Mouse (Mus musculus): ENCODE measurements around the gene Myof.
A peak's percentile ranks its signal among the peaks of the same experiment; 100 is the strongest.

The Myof gene

DNA sequence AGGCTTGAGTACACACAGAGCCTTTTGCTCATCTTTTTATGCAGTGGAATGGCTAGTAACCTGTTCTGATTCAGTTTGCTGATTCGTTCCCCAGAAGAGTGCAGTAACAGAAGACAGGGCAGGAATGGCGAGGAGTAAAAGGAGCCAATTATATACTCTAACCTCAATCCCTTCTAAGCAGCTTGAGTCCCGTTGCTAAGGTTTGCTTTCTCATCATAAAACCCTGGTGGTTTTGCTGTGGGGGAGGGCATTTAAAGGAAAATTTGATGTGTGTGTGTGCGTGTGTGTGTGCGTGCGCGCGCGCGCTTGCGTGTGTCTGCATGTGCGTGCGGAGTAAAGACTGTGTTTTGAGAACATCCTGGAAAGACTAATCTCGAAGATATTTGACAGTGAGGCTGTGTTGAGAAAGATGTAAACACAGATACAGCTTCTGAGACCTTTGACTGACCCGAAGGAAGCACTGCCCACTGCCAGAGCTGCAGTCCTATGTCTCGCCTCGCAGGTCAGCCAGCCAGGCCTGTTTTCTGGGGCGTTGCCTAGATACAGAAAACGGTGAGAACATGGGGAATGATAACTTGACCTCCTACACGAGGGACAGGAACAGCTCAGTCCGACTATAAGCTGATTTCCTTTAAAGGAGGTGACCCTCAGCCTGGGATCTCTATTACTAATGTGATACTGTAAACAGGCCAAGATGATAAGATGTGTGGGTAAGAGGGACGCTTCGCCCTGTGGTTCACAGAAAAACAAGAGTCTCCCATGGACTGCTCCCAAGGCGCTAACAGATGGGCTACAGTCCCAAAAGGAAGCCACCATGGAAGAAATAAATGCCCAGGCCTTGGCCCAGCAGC lies 39.5 kb downstream of the Myof start:
- ATAC-seq (ENCODE audit: low TSS enrichment) = peak; percentile 47; the same call in 1 of the 2 replicates

DNA sequence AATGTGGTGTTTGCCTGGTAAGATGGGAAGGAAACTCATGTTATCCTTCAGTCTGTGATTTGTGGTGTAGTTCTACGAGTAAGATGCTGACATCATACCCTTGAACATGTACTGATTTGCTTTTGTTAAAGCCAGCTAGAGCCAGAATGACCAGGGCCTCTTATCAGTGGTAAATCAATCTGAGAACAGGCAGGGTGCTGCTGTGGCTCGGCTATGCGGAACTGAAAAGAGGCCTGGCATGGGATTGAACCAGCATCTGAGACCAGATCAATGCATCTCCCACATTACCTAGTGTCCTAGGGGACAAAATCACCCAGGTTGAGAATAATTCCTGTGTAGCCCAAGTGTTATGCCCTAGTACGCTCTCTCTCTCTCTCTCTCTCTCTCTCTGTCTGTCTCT lies 40.6 kb downstream of the Myof start:
- ATAC-seq (ENCODE audit: low TSS enrichment) = 0 out of 2 replicates have a peak, but pooled peaks have one; percentile 27

DNA sequence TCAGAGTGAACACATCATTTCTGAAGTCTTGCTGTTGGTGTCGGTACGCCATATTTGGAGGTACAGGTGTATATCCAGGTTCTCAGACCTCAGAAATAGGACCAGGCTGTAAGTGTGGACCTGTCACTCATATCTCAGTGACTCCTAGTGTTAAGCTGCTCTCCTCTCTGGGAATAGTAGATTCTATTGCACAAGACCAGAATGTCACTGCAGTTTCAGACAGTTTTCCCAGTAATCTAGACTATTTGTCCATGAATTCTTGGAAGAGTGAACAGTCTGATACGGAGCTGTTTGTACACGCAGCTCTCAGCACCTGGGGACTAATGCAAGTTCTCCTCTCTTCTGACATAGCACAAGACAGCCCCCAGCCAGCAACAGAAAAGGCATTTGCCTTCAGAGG lies 42.4 kb downstream of the Myof start:
- ATAC-seq (ENCODE audit: low TSS enrichment) = no peak

DNA sequence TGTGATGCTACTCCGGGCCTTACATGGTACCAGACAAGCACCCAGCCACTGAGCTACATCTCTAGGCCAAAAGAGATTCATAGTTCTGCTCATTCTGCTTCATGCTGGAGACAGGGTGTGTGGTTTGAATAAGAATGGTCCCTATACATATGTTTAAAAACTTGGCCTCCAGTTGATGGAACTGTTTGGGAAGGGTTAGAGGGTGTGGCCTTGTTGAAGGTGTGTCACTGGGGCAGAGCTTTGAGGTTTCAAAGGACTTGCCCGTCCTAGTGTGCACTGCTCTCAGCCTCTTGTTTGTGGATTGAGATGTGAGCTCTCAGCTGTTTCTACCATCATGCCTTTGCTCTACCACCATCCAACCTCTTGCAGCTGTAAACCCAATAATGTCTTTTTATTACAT lies 43.4 kb downstream of the Myof start:
- no peak for ATAC-seq (ENCODE audit: low TSS enrichment)

DNA sequence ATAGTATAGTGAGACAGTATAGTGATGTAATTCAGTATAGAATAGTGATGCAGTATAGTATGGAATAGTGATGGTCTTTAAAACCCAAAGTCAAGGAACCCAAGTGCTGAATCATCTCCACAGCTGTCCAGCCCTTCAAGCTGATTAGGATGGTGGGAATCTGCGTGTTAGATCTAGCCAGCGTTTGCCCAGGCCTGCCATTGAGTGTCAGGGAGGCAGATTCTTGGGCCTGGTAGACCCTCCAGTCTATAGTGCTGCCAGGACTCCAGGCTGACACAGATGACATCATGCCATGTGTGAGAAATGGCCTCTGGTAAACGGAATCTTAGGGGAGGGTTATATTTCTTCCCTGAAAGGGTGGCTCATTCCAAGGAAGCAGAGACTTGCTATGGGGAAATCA lies 49.1 kb downstream of the Myof start:
- ATAC-seq (ENCODE audit: low TSS enrichment) = no peak

DNA sequence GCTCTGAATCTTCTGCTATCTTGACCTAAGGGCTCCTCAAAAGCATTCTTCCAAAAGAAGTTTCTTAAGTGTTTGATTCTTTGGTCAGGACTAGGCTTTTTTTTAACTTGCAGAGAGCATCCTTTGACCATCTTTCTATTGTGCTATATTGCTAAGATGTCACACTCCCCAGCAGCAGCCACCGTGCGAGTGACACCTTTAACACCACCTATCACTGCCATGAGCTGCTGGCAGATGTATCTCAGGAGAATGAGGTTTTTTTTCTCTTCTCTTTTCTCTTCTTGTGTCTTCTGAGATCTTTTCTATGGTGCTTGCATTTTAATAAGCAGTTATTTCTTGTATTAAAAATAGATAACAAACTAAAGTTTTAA lies 51.2 kb downstream of the Myof start:
- ATAC-seq (ENCODE audit: low TSS enrichment) = peak; percentile 19

DNA sequence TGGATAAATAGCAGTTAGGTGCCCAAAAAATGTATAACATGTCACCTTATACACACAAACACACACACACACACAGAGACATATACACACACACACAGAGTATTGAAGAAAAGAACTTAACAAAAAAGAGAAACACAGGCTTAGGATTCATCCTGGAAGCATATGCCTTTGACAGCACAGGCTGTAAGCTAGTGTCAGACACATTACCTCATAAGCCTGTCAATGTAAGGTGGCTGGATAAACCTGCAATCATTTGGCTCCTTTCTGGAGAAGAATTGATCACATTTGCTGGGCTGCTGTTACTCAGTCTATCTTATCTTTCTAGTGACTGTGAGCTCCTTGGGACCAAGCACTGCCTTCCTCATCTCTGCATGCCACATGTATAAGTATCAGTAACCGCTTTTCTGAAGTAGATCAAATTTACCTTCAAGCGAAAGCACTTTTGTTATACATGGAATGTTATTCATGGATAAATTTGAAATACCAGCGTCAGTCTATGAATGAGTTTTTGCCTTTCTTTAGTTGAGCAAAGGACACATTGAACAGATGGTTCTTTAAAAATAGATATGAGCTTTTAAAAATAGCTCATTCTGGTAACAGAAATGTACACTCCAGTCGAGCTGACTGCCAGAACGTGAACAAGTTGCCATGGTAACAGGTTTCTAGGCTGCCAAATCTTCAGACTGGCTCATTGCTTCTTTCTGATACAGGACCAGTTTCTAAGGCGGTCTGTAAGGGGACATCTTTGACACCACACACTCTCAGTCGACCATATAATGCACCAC lies 51.8 kb downstream of the Myof start:
- ATAC-seq (ENCODE audit: low TSS enrichment) = peak; percentile 87

DNA sequence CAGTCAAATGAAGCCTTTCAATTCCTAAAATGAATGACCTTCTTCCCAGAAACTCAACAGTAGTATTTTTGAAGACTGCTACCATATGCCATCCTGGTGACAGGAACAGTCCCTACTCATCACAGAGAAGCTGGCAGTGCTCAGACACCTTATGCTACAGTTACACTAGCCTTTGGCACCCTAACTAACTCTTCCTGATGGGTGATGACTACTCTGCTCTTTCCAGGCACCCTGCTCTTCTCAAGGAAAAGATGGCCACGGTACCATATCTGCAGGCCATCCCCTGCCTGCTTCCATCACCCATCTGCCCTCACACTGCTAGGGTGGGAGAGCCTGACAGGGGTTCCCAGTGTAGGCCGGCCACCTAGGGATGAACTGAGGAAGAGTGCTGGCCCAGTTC lies 53.4 kb downstream of the Myof start:
- no peak for ATAC-seq (ENCODE audit: low TSS enrichment)

DNA sequence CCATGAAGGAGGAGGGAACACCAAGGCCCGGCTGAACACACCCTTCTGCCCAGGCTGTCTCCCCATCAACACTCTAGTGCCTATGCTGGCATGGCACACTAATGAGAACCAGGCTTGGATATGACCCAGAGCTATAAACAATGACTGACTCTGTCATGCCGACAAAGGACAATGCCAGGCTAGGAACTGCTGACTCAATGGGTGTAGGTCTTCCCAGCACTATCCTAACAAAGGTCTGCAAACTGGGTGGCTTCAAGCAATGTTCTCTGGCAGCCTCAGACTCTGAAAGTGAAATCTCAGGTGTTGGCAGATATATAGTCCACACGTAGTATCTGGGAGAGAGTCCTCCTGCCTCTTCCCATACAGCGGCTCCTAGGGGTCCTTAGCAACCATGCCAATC lies 55.2 kb downstream of the Myof start:
- ATAC-seq (ENCODE audit: low TSS enrichment) = 0 out of 2 replicates have a peak, but pooled peaks have one; percentile 24

DNA sequence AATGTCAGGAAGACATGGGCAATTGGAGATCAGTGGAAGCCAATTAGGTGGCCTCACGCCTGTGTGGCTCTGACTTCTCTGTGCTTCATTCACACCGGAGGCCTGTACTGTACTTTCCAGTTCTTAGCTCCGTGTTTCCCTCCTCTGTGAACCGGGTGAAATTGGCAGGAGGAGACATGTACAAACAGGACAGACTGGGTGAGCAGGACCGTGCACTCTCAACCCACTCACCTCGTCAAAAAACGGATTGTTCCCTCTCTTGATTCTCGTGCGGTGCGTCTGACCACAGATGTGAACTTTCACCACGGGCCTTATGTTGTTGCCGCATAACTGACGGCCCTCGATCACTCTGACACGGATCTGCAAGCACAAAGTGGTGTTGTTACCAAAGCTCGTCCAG lies 57.6 kb downstream of the Myof start:
- no peak for ATAC-seq (ENCODE audit: low TSS enrichment)

DNA sequence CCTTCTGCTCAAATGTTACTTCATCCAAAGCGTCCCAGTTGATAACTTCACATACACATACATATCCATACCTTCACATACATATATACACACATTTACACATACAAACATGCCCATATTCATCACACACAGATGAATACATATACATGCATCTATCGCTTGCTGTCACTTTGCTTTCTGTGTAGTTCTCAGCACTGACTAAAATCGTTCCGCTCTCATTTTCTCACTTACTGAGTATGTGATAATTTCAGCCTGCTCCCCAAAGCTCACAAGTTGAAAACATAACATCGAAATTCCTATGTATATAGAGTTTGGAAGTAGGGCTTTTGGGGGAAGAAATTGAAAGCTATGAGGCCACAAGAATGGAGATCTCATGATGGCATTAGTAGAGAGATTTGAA lies 67.4 kb downstream of the Myof start:
- ATAC-seq (ENCODE audit: low TSS enrichment) = peak; percentile 67

DNA sequence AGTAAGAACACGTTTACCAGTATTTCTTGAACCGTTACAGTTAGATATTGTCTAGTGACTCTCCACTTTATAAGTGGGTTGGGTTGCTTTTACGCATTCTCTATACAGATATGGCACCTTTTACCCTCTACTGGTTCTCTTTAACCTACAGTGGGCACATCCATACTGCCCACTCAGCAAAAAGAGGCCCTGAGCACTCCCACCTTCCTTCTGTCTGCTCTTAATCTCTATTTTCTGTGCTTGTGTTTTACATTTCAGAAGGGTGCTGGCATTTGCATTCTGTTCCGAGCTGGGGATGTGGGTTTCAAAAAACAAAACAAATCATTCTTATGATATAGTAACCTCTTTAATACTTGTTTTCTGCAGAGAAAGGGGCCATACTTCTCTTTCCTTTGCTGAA lies 72.8 kb downstream of the Myof start:
- no peak for ATAC-seq (ENCODE audit: low TSS enrichment)

DNA sequence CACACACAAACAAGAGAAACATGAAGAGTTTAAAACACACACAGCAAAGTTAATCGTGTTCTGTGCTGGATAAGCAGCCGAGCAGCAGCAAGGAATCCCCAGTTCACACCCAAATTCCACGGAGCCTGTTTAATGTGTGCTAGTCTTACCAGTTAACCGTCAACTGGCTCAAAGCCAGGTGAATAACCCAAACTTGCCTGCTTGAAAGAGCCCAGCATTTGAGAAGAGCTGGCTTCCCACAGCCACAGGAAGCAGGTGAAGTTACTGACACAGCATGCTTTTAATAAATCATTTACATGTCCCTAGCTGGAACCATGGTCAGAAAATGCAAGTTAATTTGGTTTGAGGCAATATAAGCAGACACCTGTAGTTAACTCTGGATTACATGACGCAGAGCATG lies 73.4 kb downstream of the Myof start:
- ATAC-seq (ENCODE audit: low TSS enrichment) = no peak

DNA sequence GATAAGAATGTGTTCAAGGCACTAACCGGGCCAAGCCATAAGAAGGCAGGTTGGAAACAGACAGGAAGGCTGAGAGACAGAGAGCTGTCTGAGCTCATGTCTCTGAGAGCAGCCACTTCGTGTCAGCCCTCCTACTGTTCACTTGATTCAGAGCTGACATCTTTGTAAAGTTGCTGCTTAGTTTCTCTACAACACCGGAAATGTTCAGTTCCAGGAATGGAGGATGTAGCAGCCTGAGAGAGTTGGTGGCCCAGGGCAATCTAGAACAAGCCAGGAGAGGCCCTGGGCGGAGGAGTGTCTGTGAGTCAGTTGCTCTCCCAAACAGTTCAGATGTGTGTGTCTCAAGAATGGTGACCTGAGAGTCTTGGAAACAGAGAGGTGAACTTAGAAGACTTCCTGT lies 77.5 kb downstream of the Myof start:
- no peak for ATAC-seq (ENCODE audit: low TSS enrichment)

DNA sequence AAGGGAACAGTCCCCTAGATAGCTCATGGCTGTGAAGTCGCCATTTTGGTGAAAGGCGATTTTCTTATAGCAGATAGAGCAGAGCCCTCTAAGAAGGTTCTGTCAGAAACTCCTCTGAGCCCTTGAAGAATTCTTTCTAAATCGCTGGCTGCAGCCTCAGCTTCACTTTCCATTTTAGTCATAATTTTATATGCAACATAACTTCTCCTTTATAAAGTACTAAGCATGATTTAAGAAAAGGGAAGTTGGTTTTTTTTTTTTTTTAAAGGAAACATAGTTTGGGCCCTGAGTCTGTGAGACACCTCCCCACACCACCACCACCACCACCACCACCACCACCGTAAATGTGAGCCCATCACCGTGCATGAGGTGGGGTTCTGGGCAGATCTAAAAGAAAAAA lies 80.0 kb downstream of the Myof start:
- no peak for ATAC-seq (ENCODE audit: low TSS enrichment)

DNA sequence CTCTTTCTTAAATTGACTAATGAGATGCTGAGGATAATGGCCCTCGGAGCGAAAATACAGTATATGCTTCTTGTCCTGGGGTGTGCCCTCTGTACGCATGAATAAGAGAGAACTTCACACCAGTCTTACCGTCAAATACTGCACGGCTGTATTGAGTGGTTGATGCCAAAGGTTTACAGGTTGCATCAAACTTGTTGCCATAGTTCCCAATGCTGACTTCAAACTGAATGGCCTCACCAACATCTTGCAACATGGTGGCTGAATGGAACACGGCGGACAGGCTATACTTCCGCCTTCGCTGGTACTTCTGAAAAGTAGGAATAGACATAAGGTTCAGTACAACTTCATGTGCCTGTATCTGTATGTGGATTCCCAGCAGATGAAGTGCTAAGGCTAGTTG lies 82.6 kb downstream of the Myof start:
- no peak for ATAC-seq (ENCODE audit: low TSS enrichment)

DNA sequence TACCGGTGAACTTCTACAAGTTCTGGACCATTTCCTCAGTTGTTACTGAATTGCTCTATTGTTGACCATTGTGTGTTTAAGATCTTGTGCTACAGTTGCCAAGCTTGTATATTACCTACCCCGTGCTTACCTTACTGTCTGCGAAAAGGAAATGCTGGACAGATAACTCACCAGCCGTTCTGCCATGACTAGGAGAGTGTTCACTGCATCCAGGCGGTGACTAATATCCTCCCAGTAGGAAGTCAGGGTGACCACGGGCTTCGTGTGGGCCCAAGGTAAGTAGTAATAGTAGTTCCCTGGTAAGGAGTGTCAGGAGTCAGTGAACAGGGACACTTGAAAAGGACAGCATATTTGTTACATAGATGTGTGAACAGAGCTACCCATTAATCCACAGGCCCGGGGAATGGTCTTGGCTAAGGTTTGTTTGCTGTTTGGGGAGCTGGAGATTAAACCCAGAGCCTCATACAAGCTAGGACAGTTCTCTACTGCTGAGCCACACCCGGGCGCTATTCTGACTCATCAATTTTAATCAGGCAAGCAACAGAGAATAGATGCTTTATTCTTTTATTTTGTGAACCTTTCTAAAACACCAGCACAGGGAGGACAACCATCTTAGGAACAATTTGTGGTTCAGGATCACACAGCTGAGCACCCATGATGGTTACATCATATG lies 83.7 kb downstream of the Myof start:
- ATAC-seq (ENCODE audit: low TSS enrichment) = no peak

DNA sequence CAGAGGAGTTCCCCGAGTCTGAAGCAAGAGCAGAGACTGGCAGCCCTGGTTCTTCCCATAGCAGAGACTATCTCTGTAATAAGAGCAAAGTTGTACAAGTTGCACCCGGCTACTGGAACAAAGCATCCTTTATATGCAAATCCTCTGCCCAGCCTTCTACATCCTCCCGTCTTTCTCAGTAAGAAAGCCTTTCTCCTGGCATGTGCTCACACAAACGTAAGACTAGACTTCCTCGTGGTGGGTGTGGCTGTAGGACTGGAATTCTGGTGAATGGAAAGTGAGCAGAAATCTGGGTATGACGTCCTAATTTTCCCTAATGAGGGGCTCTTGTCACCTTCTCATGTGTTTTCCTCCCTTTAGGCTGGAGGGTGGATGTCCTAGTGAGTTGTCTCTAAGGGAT lies 84.3 kb downstream of the Myof start:
- ATAC-seq (ENCODE audit: low TSS enrichment) = no peak

DNA sequence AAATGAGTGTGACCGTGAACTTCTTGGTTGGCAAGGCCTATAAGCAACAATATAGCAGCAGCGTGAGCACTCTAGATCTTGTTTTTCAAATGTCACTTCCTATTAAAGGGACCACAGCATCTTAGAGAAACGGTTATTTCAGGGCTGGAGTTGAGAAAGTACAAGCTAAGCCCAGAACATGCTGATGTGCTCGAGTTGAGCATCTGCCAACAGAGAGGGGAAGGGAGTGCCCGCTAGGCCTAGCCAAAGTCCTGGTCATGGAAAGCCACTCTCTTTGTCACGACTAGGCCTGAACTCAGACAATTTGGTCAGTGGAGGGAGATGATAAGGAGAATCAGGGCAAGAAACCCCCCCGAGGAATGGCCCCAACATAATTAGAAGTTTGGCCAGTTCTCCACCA lies 86.1 kb downstream of the Myof start:
- no peak for ATAC-seq (ENCODE audit: low TSS enrichment)

DNA sequence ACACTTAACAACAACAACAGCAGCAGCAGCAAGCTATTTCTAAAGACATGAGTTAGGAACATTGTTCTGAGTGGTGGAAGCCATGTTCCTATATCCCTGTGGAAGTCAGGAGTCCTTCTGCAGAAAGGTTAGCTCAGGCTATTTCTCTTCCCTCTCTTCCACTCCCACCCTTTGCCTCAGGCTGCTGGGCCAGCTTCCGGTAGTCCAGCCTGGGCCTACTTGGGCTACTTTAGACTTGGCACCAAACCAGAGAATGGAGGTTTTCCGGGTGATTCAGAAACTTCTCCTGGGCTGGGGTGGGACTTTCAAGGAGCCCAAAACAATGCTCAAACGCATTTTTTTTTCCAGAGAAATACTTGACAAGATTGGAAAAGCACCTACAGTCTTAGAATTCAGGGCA lies 87.4 kb downstream of the Myof start:
- ATAC-seq (ENCODE audit: low TSS enrichment) = no peak

DNA sequence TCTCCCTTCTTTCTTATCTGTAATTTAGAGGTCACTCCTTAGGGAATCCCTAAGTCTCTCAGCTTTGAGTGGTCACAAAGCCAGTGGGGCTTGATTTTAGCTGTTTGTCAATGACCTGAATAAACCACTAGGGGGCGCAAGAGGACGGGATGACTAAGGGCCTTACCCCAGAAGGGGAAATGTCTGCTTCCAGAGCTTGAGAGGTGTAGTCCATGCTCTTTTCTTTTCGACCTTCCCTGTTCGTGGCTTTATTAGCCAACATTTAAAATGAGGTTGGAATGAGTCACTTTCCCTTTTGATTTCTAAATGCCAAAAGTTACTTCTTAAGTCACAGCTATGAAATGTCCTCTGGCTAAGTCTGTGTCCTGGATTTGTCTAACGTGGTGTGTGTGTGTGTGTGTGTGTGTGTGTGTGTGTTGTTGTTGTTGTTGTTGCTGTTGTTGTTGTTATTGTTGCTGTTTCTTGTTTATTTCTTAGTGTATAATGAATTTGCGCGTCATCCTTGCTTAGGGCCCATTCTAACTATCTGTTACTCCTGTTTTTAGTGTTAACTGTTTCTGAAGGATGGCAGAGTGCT lies 87.9 kb downstream of the Myof start:
- peak; percentile 96 for ATAC-seq (ENCODE audit: low TSS enrichment)

DNA sequence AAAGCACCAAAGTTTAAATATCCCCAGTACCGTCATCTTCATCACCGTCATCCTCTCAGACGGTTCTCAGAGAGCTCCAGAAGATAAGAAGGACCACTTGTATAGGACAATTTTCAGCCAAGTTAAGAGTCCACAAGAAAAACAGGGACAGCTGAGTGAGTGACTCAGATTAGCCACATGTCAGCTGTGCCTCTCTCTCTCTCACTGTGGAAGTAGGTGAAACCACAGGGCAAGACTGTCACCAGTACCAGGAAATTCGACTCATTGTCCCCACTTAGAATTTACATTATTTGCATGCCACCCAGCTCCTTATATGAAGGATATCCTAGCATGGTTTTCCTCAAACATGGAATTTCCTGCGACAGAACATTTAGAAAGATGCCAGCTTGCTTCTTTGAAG lies 88.6 kb downstream of the Myof start:
- peak; percentile 50; the same call in 1 of the 2 replicates for ATAC-seq (ENCODE audit: low TSS enrichment)

Data from frontal cortex, adult (tissue).